Mouse (Mus musculus) cerebellum, postnatal 10 days (tissue): ENCODE measurements around the gene Slc17a4.

ENCODE experiments used
- DNase-seq, 2 experiments: peaks; one replicate each; pipeline ENCODE4 v3.0.0; 2021; ENCODE audit warnings: mixed read lengths in 2 of 2

Gene Slc17a4

DNA sequence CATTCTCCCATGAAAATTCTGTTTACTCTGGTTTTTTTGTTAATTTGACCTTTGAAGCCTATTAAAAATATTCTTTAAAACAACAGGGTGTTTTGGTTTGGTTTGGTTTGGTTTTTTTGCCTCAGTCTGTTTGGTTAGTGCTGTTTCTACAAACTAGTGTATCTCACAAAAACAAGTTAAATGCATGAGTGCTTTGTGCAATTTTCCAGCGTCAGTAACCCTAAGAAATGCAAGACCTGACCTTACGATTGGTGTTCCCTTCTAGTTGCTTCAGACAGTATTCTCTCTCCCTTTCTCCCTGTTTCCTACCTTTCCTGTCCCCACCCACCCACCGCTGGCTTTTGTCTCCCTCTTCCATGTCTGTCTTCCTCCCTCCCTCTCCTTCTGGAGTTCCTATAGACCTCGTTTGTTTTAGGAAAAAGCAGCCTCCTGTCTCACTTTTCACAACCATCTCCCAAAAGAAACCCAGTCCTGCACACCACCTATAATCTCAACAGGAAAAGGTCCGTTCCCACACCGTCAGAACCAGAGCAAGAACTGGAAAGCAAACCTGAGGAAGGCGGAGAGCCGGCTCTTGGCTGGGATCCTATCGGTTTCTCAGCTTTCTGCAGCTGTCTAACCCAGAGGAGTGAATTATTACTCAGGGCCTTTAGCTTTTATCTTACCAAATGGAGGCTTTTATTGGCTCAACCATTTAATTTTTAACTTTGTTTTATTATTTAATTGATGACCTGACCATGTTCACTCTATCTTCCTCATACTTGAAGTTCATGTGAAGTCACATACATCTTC lies at the start of gene Slc17a4:
Gene Slc17a4, minus strand, starts transcription at position 634 of the 792 bp plus-strand sequence.
- no peak for DNase-seq

DNA sequence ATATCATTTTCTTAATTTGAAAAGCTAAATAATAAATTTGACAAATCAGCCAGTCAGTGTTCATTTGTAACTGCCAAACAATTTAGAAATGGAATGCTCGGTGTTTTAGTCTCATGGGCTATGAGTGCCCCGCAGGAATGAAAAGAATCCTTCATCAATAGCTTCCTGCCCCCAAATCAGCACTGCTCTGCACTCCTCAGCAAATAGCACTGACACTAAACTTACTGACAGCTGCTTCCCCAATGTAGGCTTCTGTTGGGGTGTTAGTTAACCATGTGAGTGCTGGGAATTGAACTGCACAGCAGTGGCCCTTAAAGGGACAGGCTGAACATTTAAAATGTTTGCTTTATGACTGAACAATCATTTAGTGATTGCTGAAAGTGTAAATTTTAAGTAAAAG lies 45.0 kb upstream of the Slc17a4 start:
- no peak for DNase-seq

DNA sequence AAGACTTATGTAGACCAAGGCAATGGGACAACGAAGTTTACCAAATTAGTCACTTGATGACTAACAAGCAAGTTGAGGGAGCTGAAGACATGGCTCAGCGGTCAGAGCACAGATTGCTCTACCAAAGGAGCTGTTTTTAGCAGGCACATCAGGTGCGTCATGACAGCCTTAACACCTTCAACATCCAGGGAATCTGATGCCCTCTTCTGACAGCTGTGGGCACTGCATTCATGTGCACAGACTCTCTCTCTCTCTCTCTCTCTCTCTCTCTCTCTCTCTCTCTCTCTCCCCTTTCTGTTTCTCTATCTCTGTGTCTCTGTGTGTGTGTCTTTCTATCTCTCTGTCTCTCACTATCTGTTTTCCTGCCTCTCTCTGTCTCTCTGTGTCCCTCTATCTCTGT lies 36.1 kb upstream of the Slc17a4 start:
- peak; percentile 22 to 24 for DNase-seq

DNA sequence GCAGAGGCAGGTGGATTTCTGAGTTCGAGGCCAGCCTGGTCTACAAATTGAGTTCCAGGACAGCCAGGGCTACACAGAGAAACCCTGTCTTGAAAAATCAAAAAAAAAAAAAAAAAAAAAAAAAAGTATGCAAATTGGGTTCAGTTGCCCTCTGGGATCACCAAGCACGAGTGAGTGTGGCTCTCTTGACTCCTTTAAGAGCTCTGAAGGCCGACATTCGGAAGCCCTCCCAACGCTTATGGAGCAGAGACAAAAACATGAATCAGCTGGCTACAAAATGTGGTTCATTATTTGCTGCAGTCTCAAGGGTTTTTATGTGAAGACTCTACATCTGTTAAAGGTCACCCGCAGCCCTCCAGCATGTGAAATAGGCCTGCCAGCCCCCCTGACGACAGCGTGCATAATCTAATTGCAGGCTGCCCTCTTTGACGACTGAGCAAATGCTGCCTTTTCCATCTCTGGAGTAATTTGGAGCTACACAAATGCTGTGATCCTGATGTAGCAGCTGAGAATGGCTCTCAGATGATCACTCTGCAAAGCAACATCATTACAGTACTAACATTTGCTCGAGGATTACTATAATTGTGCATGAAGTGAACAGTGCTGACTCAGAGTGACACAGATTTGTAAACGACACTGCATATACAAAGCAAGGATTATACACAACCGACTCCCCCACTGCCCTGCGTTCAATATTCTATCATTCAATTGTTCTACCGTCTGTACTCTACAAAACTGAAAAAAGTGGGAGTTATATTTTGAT lies 34.9 kb upstream of the Slc17a4 start:
- peak; percentile 40 to 57 for DNase-seq

DNA sequence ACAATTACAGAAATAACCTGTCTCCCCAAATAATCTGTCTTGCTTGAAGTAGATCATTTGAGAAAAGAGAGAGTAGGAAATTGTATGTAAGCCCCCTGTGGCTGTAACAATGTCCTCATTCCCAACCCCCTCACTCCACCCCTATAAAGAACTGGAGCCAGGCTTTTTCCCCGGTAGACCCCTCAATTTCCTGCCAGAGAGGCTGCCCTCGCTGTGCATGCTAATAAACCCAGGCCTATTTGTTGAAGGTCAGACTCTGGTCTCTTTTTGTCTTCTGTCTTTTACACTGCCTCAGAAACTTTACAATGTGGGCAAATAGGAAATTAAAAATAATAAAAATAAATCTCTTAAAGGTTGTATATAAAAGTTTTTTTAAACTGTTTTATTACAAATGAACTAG lies 31.4 kb upstream of the Slc17a4 start:
- DNase-seq = no peak

DNA sequence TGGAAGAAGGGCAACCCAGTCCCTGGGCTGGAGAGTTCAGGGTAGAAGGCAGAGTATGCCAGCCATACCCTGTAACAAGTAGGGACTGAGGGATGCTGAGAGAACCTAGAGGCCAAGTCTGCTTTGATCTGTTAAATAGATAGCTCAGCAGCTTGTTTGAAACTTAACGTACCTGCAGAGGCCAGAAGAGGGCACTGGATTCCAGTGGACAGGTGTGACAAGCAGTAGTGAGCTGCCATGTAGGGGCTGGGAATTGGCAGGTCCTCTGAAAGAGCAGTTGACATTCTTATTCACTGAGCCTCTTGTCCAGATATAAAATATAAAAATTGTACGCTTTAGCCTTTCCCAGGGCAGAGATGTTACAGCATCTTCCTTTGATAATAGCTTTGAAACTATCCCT lies 28.1 kb upstream of the Slc17a4 start:
- peak in 1 of 2 experiments; percentile 13 for DNase-seq

DNA sequence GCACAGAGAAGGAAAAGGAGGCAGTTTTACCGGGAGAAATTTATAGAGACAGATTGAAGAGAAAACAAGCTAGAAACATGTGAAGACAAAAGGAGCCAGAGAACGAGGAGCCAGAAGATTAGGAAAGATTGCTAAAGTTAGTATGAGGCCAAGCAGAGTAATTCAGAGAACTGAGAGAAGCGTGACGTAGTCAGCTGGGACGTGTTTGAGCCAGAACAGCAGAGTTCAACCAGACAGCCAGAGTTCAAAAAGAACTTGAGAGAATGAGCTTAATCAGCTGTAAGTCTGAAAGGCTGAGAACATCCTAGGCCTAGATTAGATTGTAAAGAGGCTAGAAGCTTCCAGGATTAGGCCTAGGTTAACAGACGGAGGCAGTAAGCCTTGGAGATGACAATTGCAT lies 25.5 kb upstream of the Slc17a4 start:
- DNase-seq = no peak

GRCm38 (mm10) chr13:23938699-23939098 lies 23.9 kb upstream of the Slc17a4 start:
- DNase-seq = peak; percentile 96

DNA sequence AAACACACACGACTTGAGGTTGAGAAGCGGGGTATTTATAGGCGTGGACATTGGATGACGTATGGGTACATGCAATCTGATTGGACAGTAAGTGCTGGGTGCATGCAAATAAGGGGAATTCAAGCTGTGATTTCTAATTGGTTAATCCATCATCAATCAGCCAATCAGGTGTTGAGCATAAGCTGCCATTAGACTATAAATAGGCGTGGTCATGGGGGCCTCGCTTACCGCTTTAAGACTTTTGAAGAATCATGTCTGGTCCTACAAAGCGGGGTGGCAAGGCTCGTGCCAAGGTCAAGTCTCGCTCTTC lies 19.4 kb upstream of the Slc17a4 start, which contains the start of gene Hist1h2aa:
Gene Hist1h2aa, plus strand, starts transcription at position 252 of the 310 bp plus-strand sequence.
- no peak for DNase-seq

DNA sequence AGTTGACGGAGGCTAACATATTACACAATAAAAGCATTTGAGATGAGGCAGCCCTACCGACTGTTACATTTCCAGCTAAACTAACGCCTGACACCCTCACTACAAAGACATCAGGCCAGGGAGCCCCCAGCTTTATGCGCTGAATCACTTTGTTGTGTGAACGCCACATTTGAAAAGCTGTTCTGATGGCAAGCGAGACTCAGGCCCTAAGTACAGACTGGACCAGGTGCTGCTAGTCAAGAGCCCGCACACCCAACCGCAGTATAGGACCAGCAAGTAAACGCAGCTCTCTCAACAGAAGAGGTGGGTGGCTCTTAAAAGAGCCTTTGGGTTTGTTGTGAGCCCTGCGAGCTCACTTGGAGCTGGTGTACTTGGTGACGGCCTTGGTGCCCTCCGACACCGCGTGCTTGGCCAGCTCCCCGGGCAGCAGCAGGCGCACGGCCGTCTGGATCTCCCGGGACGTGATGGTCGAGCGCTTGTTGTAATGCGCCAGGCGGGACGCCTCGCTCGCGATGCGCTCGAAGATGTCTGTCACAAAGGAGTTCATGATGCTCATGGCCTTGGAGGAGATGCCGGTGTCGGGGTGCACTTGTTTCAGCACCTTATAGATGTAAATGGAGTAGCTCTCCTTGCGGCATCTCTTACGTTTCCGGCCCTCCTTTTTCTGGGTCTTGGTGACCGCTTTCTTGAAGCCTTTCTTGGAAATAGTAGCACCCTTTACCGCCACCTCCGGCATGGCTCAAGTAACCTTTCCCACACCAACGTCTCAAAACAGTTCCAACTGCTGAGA lies 18.8 kb upstream of the Slc17a4 start, which contains the start of gene Hist1h2ba:
Gene Hist1h2ba, minus strand, starts transcription at position 736 of the 790 bp plus-strand sequence.
- DNase-seq = no peak

- no peak for DNase-seq
These were observed 16.1 kb upstream of the Slc17a4 start for GRCm38 (mm10) chr13:23930904-23931303.

DNA sequence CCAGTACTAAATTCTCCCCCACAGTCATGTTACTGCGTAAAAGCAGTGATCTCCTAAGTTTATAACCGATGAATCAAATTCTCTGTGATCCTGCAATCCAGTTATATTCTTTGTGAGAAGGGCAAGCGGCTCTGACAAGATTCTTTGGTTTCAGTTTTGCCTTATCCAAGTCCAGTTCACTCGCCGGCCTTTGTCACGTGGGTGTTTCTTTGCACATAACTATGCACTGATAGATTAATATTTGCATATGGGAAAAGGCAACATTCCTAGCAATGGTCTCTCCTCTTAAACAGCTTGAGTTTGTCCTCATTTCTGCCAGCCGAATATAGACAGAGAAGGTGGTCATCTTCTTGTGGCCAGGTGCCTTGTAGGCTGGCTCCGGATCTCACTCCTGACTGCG lies 15.7 kb upstream of the Slc17a4 start:
- no peak for DNase-seq

- DNase-seq = no peak
These were observed 13.8 kb upstream of the Slc17a4 start for GRCm38 (mm10) chr13:23928637-23929036.

DNA sequence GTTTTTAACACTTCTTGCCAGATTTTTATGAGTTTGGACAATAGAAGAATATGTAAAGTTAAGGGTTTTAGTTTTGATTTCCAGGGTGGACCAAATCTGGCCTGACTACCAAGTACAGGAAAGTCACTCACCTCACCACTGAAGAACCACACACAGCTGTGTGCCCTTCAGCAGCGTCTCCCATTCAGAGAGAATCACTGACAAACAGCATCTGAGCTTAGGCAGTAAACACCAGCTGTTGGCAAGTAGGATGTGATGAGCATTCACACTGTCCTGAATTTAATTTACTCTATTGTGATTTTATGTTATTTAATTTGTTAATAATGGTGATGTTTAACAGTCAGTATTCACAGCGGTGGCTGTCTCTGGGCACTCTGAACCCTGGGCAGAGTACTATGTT lies 11.0 kb upstream of the Slc17a4 start:
- DNase-seq = no peak

- no peak for DNase-seq
These were observed 2.9 kb upstream of the Slc17a4 start for GRCm38 (mm10) chr13:23917674-23918073.

- no peak for DNase-seq
These were observed 1.3 kb upstream of the Slc17a4 start for GRCm38 (mm10) chr13:23916132-23916531.

DNA sequence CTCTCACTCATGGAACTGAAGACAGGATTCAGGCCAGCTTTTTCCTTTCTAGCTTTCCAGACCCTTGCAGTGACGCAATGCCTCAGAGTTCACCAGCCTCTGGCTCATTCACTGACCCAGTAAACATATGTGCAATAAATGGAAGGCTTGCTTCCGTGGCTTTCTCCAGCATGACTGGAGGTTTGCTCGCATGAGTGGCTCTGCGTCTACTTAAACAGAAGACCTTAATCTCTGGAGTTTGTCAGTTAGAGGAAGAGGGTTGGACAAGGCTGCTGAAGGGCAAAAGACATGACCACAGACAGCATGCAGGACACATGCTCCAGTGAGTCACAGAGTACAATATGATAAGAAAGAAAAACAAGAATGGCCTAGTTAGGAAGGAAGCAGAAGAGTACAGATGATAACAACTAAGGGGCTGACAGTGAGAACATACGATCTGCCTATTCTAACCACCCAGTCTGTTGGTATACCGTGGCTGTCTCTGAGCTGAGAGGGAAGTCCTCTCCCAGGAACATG lies 960 bp downstream of the Slc17a4 start:
- DNase-seq = no peak

GRCm38 (mm10) chr13:23911335-23911734 lies 3.5 kb downstream of the Slc17a4 start:
- no peak for DNase-seq

- no peak for DNase-seq
These were observed 4.7 kb downstream of the Slc17a4 start for GRCm38 (mm10) chr13:23910121-23910520.

- no peak for DNase-seq
These were observed 7.9 kb downstream of the Slc17a4 start for GRCm38 (mm10) chr13:23906906-23907305.

DNA sequence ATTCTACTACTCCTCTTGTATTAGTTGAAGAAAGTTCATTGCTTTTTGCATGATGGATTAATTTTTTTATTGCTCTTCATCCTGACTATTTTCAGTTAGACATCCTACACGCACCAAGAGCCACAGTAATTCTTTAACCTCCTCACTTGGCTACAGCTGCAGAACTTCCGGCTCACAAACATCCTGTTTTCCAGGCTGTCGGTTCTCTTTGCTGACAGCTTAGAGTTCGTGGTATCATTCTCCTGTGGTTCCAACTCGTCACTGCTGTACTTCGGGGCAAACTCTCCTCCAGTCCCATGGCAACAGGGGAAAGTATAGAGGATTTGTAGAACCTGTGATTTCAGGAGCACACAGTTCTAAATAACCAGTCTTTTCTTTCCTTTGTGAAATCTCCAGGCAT lies 16.6 kb downstream of the Slc17a4 start:
- no peak for DNase-seq

GRCm38 (mm10) chr13:23893269-23893593 lies 21.6 kb downstream of the Slc17a4 start:
- DNase-seq = no peak

GRCm38 (mm10) chr13:23892592-23893268 lies 22.1 kb downstream of the Slc17a4 start:
- peak; percentile 24 to 35 for DNase-seq
